Comparison of ENCODE assay signal across 8 mouse cellular contexts in genomic region chr2:164979749-164980148, GRCm38 (mm10). TPM values are rescaled to one million over a fixed set of nuclear protein-coding genes. Genes with fewer than 3 reads are reported as not detected.
DNase-seq lines count a peak whose midpoint lies in the region; ATAC-seq lines count a peak whose summit lies in the region.
"Had no signal": no experiment of that assay in that cellular context is flagged by ENCODE, and none has a peak within 500 bp of the region (broad histone marks: within the 10 kb centered on the region; RNA-seq: fewer than 3 reads in every experiment).

No protein-coding gene starts in this region.

- H3K9ac ChIP-seq in kidney, embryonic 14.5 days (ENCODE audit: low read depth, low read length) = no peak overlapping the region

- H3K9me3 ChIP-seq in kidney, embryonic 14.5 days (ENCODE audit: control insufficient read depth, low read length) = no peaks in the 10 kb centered on the region
- H3K9me3 ChIP-seq: megakaryocyte, embryonic 14.5 days had no signal

- no peaks in the 10 kb centered on the region for H3K36me3 ChIP-seq in kidney, embryonic 14.5 days (ENCODE audit: control insufficient read depth, insufficient read depth, low read length)

- H3K4me1 ChIP-seq in kidney, embryonic 14.5 days (ENCODE audit: control insufficient read depth, insufficient read depth, low read length) = no peaks in the 10 kb centered on the region

- no peak overlapping the region for H3K27ac ChIP-seq in kidney, embryonic 14.5 days (ENCODE audit: low read depth, low read length)

- ATAC-seq in kidney, embryonic 14.5 days (ENCODE audit: low FRiP score, low TSS enrichment) = no peak

- no peaks in the 10 kb centered on the region for H3K27me3 ChIP-seq in kidney, embryonic 14.5 days (ENCODE audit: control insufficient read depth, insufficient read depth, low read length)

- no peak overlapping the region for H3K4me2 ChIP-seq in kidney, embryonic 14.5 days (replicated peaks; ENCODE audit: low read depth, low read length)

- H3K4me3 ChIP-seq in kidney, embryonic 14.5 days (ENCODE audit: low read length) = no peak overlapping the region
- H3K4me3 ChIP-seq: megakaryocyte, embryonic 14.5 days had no signal

- peak; percentile 88 for DNase-seq in kidney, postnatal 10 days
- peak; percentile 36 for DNase-seq in Muller cell, postnatal 12 days (ENCODE audit: inconsistent ontology term)
- peak; percentile 89 for DNase-seq in embryo, embryonic 10 days (ENCODE audit: low spot score)
- peak; percentile 61 for DNase-seq in lung, postnatal 4 days
- DNase-seq in cerebellum, postnatal 36 days = no peak
- DNase-seq in frontal cortex, postnatal 14 days (ENCODE audit: low spot score in 2 of 2) = no peak

- 26% methylated on average over 7 of the region's 7 CpGs for WGBS in kidney, embryonic 14.5 days

RNA-seq across cellular contexts. Expression of gene Slc12a5, which starts 19.1 kb away (rescaled TPM):
- polyA plus RNA-seq in kidney, embryonic 14.5 days (2014; fragmentation: Nextera tagmentation; extraction: Ambion mirVana) = 1.5 and 1.6 TPM in 2 replicates

RNA-seq across cellular contexts. Expression of gene Mmp9, which starts 39.2 kb away (rescaled TPM):
- polyA plus RNA-seq in kidney, embryonic 14.5 days (2014; fragmentation: Nextera tagmentation; extraction: Ambion mirVana) = 0.76 and 1.4 TPM in 2 replicates

RNA-seq across cellular contexts. Expression of gene Ncoa5, which starts 54.9 kb away (rescaled TPM):
- 34.6 and 71.1 TPM in 2 replicates for polyA plus RNA-seq in kidney, embryonic 14.5 days (2014; fragmentation: Nextera tagmentation; extraction: Ambion mirVana)

Comparison
In these comparisons a context has a peak if more than half of its experiments do, and no peak if none do; other contexts are left out.
1. DNase-seq: peak in kidney, postnatal 10 days (single experiment), Muller cell, postnatal 12 days (single experiment), embryo, embryonic 10 days (single experiment) and lung, postnatal 4 days (2 of 2); none in cerebellum, postnatal 36 days (0 of 2) and frontal cortex, postnatal 14 days (0 of 2).